Mouse (Mus musculus): ENCODE data around the gene Pou2f2. TPM values are rescaled to one million over a fixed set of nuclear protein-coding genes. Genes with fewer than 3 reads are reported as not detected.

Gene Pou2f2
- polyA plus RNA-seq, 1 experiment from 2014 or later: 46.7 TPM

DNA sequence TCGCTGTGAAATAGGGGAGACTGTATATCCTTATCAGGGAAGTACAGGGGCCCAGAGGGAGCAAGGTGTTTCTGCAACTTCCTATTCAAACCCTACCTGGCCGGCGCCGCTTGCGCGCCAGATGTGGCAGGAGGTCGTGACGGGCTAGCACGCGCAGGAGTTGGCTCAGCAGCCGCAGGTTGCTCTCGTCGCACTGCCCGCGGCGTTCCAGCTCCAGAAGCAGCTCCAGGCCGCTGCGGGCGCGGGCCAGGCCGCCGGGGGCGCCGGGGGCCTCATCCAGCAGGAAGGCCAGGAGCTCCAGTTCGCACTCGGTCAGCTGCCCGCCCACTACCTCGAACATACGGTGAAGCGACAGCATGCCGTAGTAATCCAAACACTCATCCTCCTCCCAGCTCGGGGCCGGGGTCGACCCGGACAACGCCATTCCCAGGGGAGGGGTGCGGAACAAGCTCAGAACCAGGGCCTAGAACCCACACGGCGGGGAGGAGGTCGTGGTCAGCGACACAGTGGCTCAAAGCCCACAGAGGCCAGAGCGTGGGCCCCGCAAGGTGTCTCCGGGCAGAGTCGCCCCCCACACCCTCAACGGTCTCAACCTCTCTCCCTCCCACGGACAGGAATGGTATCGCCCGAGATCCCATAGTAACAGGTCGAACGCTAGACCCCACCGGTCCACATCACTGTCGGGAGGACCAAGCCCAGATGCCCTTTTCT lies 39.3 kb upstream of the Pou2f2 start:
- H3K4me2 ChIP-seq (ENCODE audit: low read length): peak overlapping the region; percentile 89
- peak overlapping the region; percentile 73 for H3K9ac ChIP-seq (replicated peaks; ENCODE audit: low read length)
- ATAC-seq (ENCODE audit: low FRiP score, low TSS enrichment): peak; percentile 22
- H3K4me1 ChIP-seq (ENCODE audit: control insufficient read depth, insufficient read depth, low read length): peaks cover 26% of the 10 kb centered on the region
- peak overlapping the region; percentile 55 for H3K27ac ChIP-seq (replicated peaks; ENCODE audit: low read depth, low read length)
- H3K36me3 ChIP-seq (ENCODE audit: control insufficient read depth, insufficient read depth, low read length): peaks cover 22% of the 10 kb centered on the region
- H3K9me3 ChIP-seq (ENCODE audit: control insufficient read depth, low read length): no peaks in the 10 kb centered on the region
- under 1% methylated on average over 53 of the region's 53 CpGs for WGBS
- no peaks in the 10 kb centered on the region for H3K27me3 ChIP-seq (ENCODE audit: control insufficient read depth, insufficient read depth, low read length)
- H3K4me3 ChIP-seq (replicated peaks; ENCODE audit: low read depth, low read length): peak overlapping the region; percentile 71
- peak; percentile 82 for DNase-seq

DNA sequence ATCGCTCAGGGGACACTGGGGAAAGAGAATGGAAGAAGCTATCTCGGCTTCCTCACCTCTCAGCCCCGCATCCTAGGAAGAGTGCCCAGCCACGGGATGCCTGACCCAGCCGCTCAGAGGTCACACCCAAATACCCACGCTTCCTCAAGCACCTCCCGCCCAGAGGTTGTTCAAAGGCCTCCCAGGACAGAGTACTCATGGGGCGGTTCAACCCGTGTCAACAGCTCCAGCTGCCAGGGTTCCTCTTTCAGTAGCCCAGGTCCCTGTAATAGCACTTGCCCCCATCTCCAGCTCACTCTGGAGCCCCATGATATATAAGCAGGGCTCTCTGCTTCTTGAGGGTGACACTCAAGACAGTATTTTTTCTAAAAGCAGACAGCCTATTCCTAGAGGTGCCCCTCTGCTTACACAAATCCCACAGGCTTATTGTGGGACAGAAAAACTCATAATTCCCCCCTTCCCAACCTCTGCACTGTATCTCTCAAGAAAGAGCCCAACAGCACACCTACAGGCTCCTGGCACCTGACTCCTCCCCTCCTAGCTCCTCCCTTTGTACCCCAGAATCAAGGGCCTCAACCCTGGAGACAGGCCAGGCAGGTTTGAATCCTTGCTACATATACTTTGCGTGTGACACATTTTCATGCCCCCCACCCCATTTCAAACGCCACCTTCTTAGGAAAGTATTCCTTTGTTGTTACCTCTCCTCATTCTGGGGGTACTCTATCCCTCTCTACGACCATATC lies 38.3 kb upstream of the Pou2f2 start:
- Histone ChIP-seq H3K9ac (replicated peaks; ENCODE audit: low read length) (no peak overlapping the region), H3K27ac (replicated peaks; ENCODE audit: low read depth, low read length) (no peak overlapping the region), H3K9me3 (ENCODE audit: control insufficient read depth, low read length) (no peaks in the 10 kb centered on the region), H3K4me1 (ENCODE audit: control insufficient read depth, insufficient read depth, low read length) (peaks cover 26% of the 10 kb centered on the region), H3K4me3 (replicated peaks; ENCODE audit: low read depth, low read length) (no peak overlapping the region), H3K4me2 (ENCODE audit: low read length) (peak overlapping the region; percentile 89), H3K36me3 (ENCODE audit: control insufficient read depth, insufficient read depth, low read length) (peaks cover 23% of the 10 kb centered on the region), H3K27me3 (ENCODE audit: control insufficient read depth, insufficient read depth, low read length) (no peaks in the 10 kb centered on the region)
- DNase-seq: no peak
- no peak for ATAC-seq (ENCODE audit: low FRiP score, low TSS enrichment)
- 74% methylated on average over 12 of the region's 12 CpGs for WGBS

DNA sequence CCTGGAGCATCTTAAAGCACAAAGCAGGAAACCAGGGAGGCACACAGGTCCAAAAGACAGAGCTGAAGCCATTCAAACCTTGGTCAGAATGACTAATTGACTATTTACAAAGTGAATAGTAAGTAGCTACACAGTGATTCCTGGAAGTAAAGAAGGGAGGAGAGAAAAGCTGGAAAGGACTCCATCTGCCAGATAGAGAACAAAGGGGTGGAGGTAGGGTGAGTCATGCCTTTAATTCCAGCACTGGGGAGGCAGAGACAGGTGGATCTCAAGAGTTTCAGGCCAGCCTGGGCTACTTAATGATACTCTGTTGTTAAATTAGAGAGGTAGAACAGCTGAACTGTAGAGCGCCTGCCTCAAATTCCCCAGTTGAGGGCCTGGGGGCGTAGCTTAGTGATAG lies 34.6 kb upstream of the Pou2f2 start:
- Histone ChIP-seq H3K4me2 (ENCODE audit: low read length) (no peak overlapping the region), H3K27me3 (ENCODE audit: control insufficient read depth, insufficient read depth, low read length) (no peaks in the 10 kb centered on the region), H3K36me3 (ENCODE audit: control insufficient read depth, insufficient read depth, low read length) (peaks cover 51% of the 10 kb centered on the region), H3K27ac (replicated peaks; ENCODE audit: low read depth, low read length) (no peak overlapping the region), H3K9ac (replicated peaks; ENCODE audit: low read length) (no peak overlapping the region), H3K4me3 (replicated peaks; ENCODE audit: low read depth, low read length) (no peak overlapping the region), H3K4me1 (ENCODE audit: control insufficient read depth, insufficient read depth, low read length) (peaks cover 8% of the 10 kb centered on the region), H3K9me3 (ENCODE audit: control insufficient read depth, low read length) (no peaks in the 10 kb centered on the region)
- DNase-seq (no peak), ATAC-seq (ENCODE audit: low FRiP score, low TSS enrichment) (no peak)
- 92% methylated on average over 2 of the region's 2 CpGs for WGBS

DNA sequence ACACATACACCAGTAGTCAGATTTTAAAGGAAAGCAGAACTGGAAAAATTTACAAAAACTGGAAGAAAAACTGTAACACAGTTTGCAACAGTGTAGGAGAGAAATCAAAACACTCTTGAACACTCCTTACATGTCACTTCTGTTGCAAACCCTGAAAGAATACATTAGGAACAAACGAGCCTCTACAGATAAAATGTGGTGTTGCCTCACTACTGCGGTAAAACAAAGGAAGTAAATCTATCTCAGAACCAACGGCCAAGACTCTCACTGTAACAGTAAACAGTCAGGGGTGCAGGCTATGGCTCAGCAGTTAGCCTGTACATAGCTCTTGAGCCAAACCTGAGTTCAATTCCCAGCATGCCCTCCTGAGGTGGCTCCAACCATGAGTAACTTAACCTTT lies 33.6 kb upstream of the Pou2f2 start:
- no peaks in the 10 kb centered on the region for H3K9me3 ChIP-seq (ENCODE audit: control insufficient read depth, low read length)
- DNase-seq: no peak
- H3K36me3 ChIP-seq (ENCODE audit: control insufficient read depth, insufficient read depth, low read length): peaks cover 60% of the 10 kb centered on the region

DNA sequence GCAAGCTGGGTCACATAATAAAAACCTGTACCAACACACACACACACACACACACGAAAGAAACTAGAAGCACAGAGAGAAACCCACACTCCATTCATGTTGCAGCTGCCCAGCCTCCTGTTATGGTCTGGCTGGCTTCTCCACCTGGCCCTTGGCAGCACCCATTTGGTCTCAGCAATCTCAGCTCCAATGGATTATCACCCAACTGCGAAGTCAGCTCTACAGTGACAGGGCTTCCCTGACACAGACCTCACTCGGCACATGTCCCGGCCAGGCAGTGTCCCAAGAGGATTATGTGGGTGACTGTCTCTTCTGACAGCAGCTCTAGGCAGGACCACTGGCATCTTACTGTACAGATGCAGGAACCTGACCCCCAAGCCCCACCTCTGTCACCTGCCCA lies 31.0 kb upstream of the Pou2f2 start:
- H3K4me2 ChIP-seq (ENCODE audit: low read length): no peak overlapping the region
- no peak overlapping the region for H3K4me3 ChIP-seq (replicated peaks; ENCODE audit: low read depth, low read length)
- H3K27me3 ChIP-seq (ENCODE audit: control insufficient read depth, insufficient read depth, low read length): no peaks in the 10 kb centered on the region
- DNase-seq (no peak), ATAC-seq (ENCODE audit: low FRiP score, low TSS enrichment) (no peak)
- no peaks in the 10 kb centered on the region for H3K9me3 ChIP-seq (ENCODE audit: control insufficient read depth, low read length)
- H3K9ac ChIP-seq (replicated peaks; ENCODE audit: low read length): no peak overlapping the region
- 87% methylated on average over 4 of the region's 4 CpGs for WGBS
- H3K4me1 ChIP-seq (ENCODE audit: control insufficient read depth, insufficient read depth, low read length): no peaks in the 10 kb centered on the region
- H3K27ac ChIP-seq (replicated peaks; ENCODE audit: low read depth, low read length): no peak overlapping the region
- peaks cover 68% of the 10 kb centered on the region for H3K36me3 ChIP-seq (ENCODE audit: control insufficient read depth, insufficient read depth, low read length)

More for the DNA sequence above, 33.6 kb upstream of the Pou2f2 start:
- Histone ChIP-seq H3K27ac (replicated peaks; ENCODE audit: low read depth, low read length) (no peak overlapping the region), H3K4me3 (replicated peaks; ENCODE audit: low read depth, low read length) (no peak overlapping the region), H3K9ac (replicated peaks; ENCODE audit: low read length) (no peak overlapping the region), H3K27me3 (ENCODE audit: control insufficient read depth, insufficient read depth, low read length) (no peaks in the 10 kb centered on the region), H3K4me2 (ENCODE audit: low read length) (no peak overlapping the region), H3K4me1 (ENCODE audit: control insufficient read depth, insufficient read depth, low read length) (peaks cover under 1% of the 10 kb centered on the region; the same call in 1 of the 2 replicates)
- ATAC-seq (ENCODE audit: low FRiP score, low TSS enrichment): no peak
- WGBS: 89% methylated on average over 3 of the region's 3 CpGs

DNA sequence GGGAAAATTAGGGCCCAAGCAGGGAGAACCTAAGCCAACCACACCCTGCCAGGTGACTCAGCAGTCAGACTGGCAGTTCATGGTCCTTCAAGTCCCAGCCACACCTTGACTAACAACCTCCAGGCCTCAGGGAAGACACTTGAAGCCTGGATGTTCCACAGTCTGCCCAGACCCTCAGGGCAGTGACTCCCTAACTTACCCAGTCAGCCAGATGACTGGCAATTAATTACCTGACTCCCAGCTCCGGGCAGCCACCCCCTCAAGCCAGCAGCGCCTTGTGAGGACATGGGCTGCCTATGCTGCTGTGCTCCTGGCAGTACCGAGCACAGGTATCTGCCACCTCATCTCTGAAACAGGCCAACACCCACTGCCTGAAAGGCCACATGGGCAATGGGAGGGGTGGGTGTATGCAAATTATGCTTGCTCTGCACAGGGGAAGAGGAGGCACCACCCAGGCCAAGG lies 29.7 kb upstream of the Pou2f2 start:
- Histone ChIP-seq H3K4me1 (ENCODE audit: control insufficient read depth, insufficient read depth, low read length) (no peaks in the 10 kb centered on the region), H3K36me3 (ENCODE audit: control insufficient read depth, insufficient read depth, low read length) (peaks cover 66% of the 10 kb centered on the region), H3K9me3 (ENCODE audit: control insufficient read depth, low read length) (no peaks in the 10 kb centered on the region), H3K4me3 (replicated peaks; ENCODE audit: low read depth, low read length) (no peak overlapping the region), H3K27ac (replicated peaks; ENCODE audit: low read depth, low read length) (no peak overlapping the region), H3K4me2 (ENCODE audit: low read length) (no peak overlapping the region), H3K27me3 (ENCODE audit: control insufficient read depth, insufficient read depth, low read length) (no peaks in the 10 kb centered on the region), H3K9ac (replicated peaks; ENCODE audit: low read length) (no peak overlapping the region)
- ATAC-seq (ENCODE audit: low FRiP score, low TSS enrichment) (no peak), DNase-seq (no peak)
- 86% methylated on average over 3 of the region's 3 CpGs for WGBS

- ATAC-seq (ENCODE audit: low FRiP score, low TSS enrichment) (no peak), DNase-seq (no peak)
- Histone ChIP-seq H3K27me3 (ENCODE audit: control insufficient read depth, insufficient read depth, low read length) (no peaks in the 10 kb centered on the region), H3K9me3 (ENCODE audit: control insufficient read depth, low read length) (no peaks in the 10 kb centered on the region), H3K36me3 (ENCODE audit: control insufficient read depth, insufficient read depth, low read length) (peaks cover 71% of the 10 kb centered on the region), H3K9ac (replicated peaks; ENCODE audit: low read length) (no peak overlapping the region), H3K27ac (replicated peaks; ENCODE audit: low read depth, low read length) (no peak overlapping the region), H3K4me3 (replicated peaks; ENCODE audit: low read depth, low read length) (no peak overlapping the region), H3K4me1 (ENCODE audit: control insufficient read depth, insufficient read depth, low read length) (no peaks in the 10 kb centered on the region), H3K4me2 (ENCODE audit: low read length) (no peak overlapping the region)
- WGBS: 91% methylated on average over 16 of the region's 16 CpGs
Observed at GRCm38 (mm10) chr7:25206094-25206830, 26.7 kb upstream of the Pou2f2 start.

DNA sequence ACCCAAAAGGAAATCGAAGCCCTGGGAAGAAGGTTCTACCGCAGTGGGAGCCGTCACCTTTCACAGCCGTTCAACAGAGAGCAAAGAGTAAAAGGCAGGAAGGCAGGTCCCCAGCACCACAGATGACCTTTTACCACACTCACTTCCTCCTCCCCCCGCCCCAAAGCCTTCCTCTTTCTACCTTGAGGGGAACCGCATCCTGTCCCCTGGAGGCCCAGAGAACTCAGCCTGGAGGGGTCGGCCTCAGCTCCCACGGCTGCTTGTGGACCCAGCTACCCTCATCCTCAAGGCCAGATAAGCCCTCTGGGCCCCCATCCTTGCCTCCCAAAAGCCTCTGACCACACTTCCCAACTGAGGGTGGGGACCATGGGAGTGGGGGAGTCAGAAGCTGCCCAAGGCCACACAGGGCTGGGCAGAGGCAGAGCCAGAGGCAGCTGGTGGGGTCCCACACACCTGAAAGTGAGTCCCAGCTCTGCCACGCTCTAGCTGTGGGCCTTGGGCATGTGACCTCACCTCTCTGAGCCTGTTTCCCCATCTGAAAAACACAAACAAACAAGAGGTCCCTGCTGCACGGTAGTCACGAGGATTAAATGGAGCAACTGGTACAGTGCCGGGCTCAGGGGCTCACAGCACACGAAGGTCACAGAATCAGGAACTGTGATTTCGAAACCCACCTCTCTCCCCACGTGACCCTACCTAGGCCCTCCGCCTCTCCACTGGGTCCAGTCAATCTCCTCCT lies 26.0 kb upstream of the Pou2f2 start:
- Histone ChIP-seq H3K4me2 (ENCODE audit: low read length) (no peak overlapping the region), H3K27me3 (ENCODE audit: control insufficient read depth, insufficient read depth, low read length) (no peaks in the 10 kb centered on the region), H3K9ac (replicated peaks; ENCODE audit: low read length) (no peak overlapping the region), H3K36me3 (ENCODE audit: control insufficient read depth, insufficient read depth, low read length) (peaks cover 64% of the 10 kb centered on the region), H3K9me3 (ENCODE audit: control insufficient read depth, low read length) (no peaks in the 10 kb centered on the region), H3K27ac (replicated peaks; ENCODE audit: low read depth, low read length) (no peak overlapping the region), H3K4me1 (ENCODE audit: control insufficient read depth, insufficient read depth, low read length) (no peaks in the 10 kb centered on the region), H3K4me3 (replicated peaks; ENCODE audit: low read depth, low read length) (no peak overlapping the region)
- WGBS: 93% methylated on average over 16 of the region's 16 CpGs
- no peak for DNase-seq
- no peak for ATAC-seq (ENCODE audit: low FRiP score, low TSS enrichment)
